Mouse (Mus musculus) E14TG2a.4 (cell line): Measurements from ENCODE around the gene Nradd.

Experiments
- H3K27me3 ChIP-seq: 2 replicates; pipeline ENCODE4 v1.6.1; 2014; ENCODE audit warnings: low read length, control low read depth; ENCODE audit not compliant: insufficient read depth
- H3K36me3 ChIP-seq: 2 replicates; pipeline ENCODE4 v1.6.1; 2014; ENCODE audit warnings: low read length, control low read depth; ENCODE audit not compliant: insufficient read depth
- H3K4me1 ChIP-seq: replicated peaks from 2 replicates; pipeline ENCODE4 v1.6.1; 2014; ENCODE audit warnings: low read depth, low read length, control low read depth
- H3K4me3 ChIP-seq: replicated peaks from 2 replicates; pipeline ENCODE4 v1.5.1; 2014; ENCODE audit warnings: mild to moderate bottlenecking, low read length
- H3K9me3 ChIP-seq: 2 replicates; pipeline ENCODE4 v1.6.1; 2014; ENCODE audit warnings: low read length, control low read depth
- CTCF ChIP-seq: conservative IDR thresholded peaks from 2 replicates; pipeline ENCODE4 v1.5.1; 2014; ENCODE audit warnings: low read length
- NANOG ChIP-seq: IDR thresholded peaks from 2 replicates; pipeline ENCODE4 v1.6.1; 2014; ENCODE audit warnings: borderline replicate concordance, low read length, mixed read lengths
- POU5F1 ChIP-seq: IDR thresholded peaks from 2 replicates; pipeline ENCODE4 v1.6.1; 2014; ENCODE audit warnings: low read length, borderline replicate concordance

Gene Nradd

GRCm38 (mm10) chr9:110623416-110624195 lies 646 bp downstream of the Nradd start:
- Histone ChIP-seq H3K9me3 (no peaks in the 10 kb centered on the region), H3K4me3 (peak overlapping the region; percentile 84), H3K27me3 (peaks cover 16% of the 10 kb centered on the region; the same call in 1 of the 2 replicates), H3K4me1 (peaks cover 66% of the 10 kb centered on the region), H3K36me3 (peaks cover 74% of the 10 kb centered on the region)
- TF ChIP-seq CTCF: no peak
- TF ChIP-seq NANOG: no peak
- TF ChIP-seq POU5F1: no peak

- Histone ChIP-seq H3K36me3 (peaks cover 74% of the 10 kb centered on the region), H3K9me3 (no peaks in the 10 kb centered on the region), H3K4me1 (peaks cover 62% of the 10 kb centered on the region), H3K27me3 (peaks cover 16% of the 10 kb centered on the region; the same call in 1 of the 2 replicates), H3K4me3 (peak overlapping the region; percentile 84; the same call in 1 of the 2 replicates)
- TF ChIP-seq CTCF (no peak), NANOG (no peak), POU5F1 (no peak)
These were observed 1.5 kb downstream of the Nradd start for GRCm38 (mm10) chr9:110622621-110623219.

GRCm38 (mm10) chr9:110620685-110621084 lies 3.6 kb downstream of the Nradd start:
- no peak for TF ChIP-seq POU5F1
- no peak for TF ChIP-seq CTCF
- TF ChIP-seq NANOG: no peak

GRCm38 (mm10) chr9:110620180-110620579 lies 4.1 kb downstream of the Nradd start:
- peak; percentile 47 for TF ChIP-seq CTCF
- TF ChIP-seq POU5F1: no peak
- no peak for TF ChIP-seq NANOG
- Histone ChIP-seq H3K9me3 (no peaks in the 10 kb centered on the region), H3K4me3 (no peak overlapping the region), H3K36me3 (peaks cover 70% of the 10 kb centered on the region), H3K4me1 (peaks cover 68% of the 10 kb centered on the region), H3K27me3 (no peaks in the 10 kb centered on the region)

More at GRCm38 (mm10) chr9:110620685-110621084, 3.6 kb downstream of the Nradd start:
- H3K36me3 ChIP-seq: peaks cover 65% of the 10 kb centered on the region
- H3K9me3 ChIP-seq: no peaks in the 10 kb centered on the region
- no peak overlapping the region for H3K4me3 ChIP-seq
- peaks cover 68% of the 10 kb centered on the region for H3K4me1 ChIP-seq
- 0 out of 2 replicates have a peak, but pooled peaks cover under 1% of the 10 kb centered on the region for H3K27me3 ChIP-seq

- H3K9me3 ChIP-seq: no peaks in the 10 kb centered on the region
- no peaks in the 10 kb centered on the region for H3K27me3 ChIP-seq
- peaks cover 44% of the 10 kb centered on the region for H3K4me1 ChIP-seq
- TF ChIP-seq CTCF (no peak), NANOG (no peak), POU5F1 (no peak)
- peak overlapping the region; percentile 37 for H3K4me3 ChIP-seq
- H3K36me3 ChIP-seq: peaks cover 85% of the 10 kb centered on the region
These were observed 7.2 kb downstream of the Nradd start for GRCm38 (mm10) chr9:110617081-110617480.

- TF ChIP-seq NANOG (no peak), CTCF (no peak), POU5F1 (no peak)
- H3K36me3 ChIP-seq: peaks cover 80% of the 10 kb centered on the region
- no peaks in the 10 kb centered on the region for H3K9me3 ChIP-seq
- no peaks in the 10 kb centered on the region for H3K27me3 ChIP-seq
- peaks cover 20% of the 10 kb centered on the region for H3K4me1 ChIP-seq
- H3K4me3 ChIP-seq: no peak overlapping the region
These were observed 12.8 kb downstream of the Nradd start for GRCm38 (mm10) chr9:110611471-110611870.

GRCm38 (mm10) chr9:110583521-110583920 lies 40.7 kb downstream of the Nradd start:
- H3K9me3 ChIP-seq: no peaks in the 10 kb centered on the region
- peaks cover 9% of the 10 kb centered on the region for H3K4me1 ChIP-seq
- no peak overlapping the region for H3K4me3 ChIP-seq
- no peaks in the 10 kb centered on the region for H3K27me3 ChIP-seq
- TF ChIP-seq NANOG (no peak), POU5F1 (no peak), CTCF (no peak)
- H3K36me3 ChIP-seq: peaks cover 48% of the 10 kb centered on the region

GRCm38 (mm10) chr9:110582161-110582560 lies 42.1 kb downstream of the Nradd start:
- H3K27me3 ChIP-seq: no peaks in the 10 kb centered on the region
- no peaks in the 10 kb centered on the region for H3K9me3 ChIP-seq
- H3K4me3 ChIP-seq: no peak overlapping the region
- TF ChIP-seq NANOG: no peak
- TF ChIP-seq POU5F1: no peak
- TF ChIP-seq CTCF: no peak
- peaks cover 46% of the 10 kb centered on the region for H3K36me3 ChIP-seq
- peaks cover 9% of the 10 kb centered on the region for H3K4me1 ChIP-seq
